In genomic region chr14:45455651-45456501, GRCm38 (mm10) we compare ENCODE assay signal across 9 mouse cellular contexts. TPM values are rescaled to one million over a fixed set of nuclear protein-coding genes. Genes with fewer than 3 reads are reported as not detected.
DNase-seq lines count a peak whose midpoint lies in the region; ATAC-seq lines count a peak whose summit lies in the region.
"Had no signal": no experiment of that assay in that cellular context is flagged by ENCODE, and none has a peak within 500 bp of the region (broad histone marks: within the 10 kb centered on the region; RNA-seq: fewer than 3 reads in every experiment).

No protein-coding gene starts in this region.

- H3K4me1 ChIP-seq in embryonic facial prominence, embryonic 12.5 days, result peaks cover 36% of the 10 kb centered on the region
- peaks cover 66% of the 10 kb centered on the region for H3K4me1 ChIP-seq in heart, embryonic 13.5 days
- peaks cover 34% of the 10 kb centered on the region for H3K4me1 ChIP-seq in midbrain, embryonic 13.5 days (replicated peaks)

- no peaks in the 10 kb centered on the region for H3K9me3 ChIP-seq in embryonic facial prominence, embryonic 12.5 days
- no peaks in the 10 kb centered on the region for H3K9me3 ChIP-seq in heart, embryonic 13.5 days
- no peaks in the 10 kb centered on the region for H3K9me3 ChIP-seq in midbrain, embryonic 13.5 days
- H3K9me3 ChIP-seq: neural tube, embryonic 12.5 days had no signal

- no peaks in the 10 kb centered on the region for H3K27me3 ChIP-seq in embryonic facial prominence, embryonic 12.5 days
- no peaks in the 10 kb centered on the region for H3K27me3 ChIP-seq in heart, embryonic 13.5 days (replicated peaks)
- no peaks in the 10 kb centered on the region for H3K27me3 ChIP-seq in midbrain, embryonic 13.5 days
- H3K27me3 ChIP-seq: neural tube, embryonic 12.5 days had no signal

- 44% methylated on average over 12 of the region's 12 CpGs for WGBS in embryonic facial prominence, embryonic 12.5 days
- 47% methylated on average over 12 of the region's 12 CpGs for WGBS in heart, embryonic 13.5 days
- 74% methylated on average over 12 of the region's 12 CpGs for WGBS in midbrain, embryonic 13.5 days

- DNase-seq in left cerebral cortex, adult 11 months (ENCODE audit: low spot score), result peak; percentile 16
- no peak for DNase-seq in left cerebral cortex, adult 8-10 months (ENCODE audit: low spot score in 2 of 2)
- no peak for DNase-seq in right cerebral cortex, postnatal 4 days
- DNase-seq: gastrocnemius, postnatal 36 days had no signal

- ATAC-seq in embryonic facial prominence, embryonic 12.5 days (ENCODE audit: insufficient number of reproducible peaks, insufficient read depth, low FRiP score, low TSS enrichment), result no peak
- ATAC-seq in heart, embryonic 13.5 days (ENCODE audit: extremely low read depth, insufficient number of reproducible peaks, low FRiP score, low TSS enrichment), result no peak
- ATAC-seq in midbrain, embryonic 13.5 days, result no peak
- no peak for ATAC-seq in megakaryocyte progenitor cell, adult 5-6 weeks (replicated peaks; ENCODE audit: poor library complexity)

- 0 out of 2 replicates have a peak overlapping the region, but pooled peaks have one; percentile 1 for H3K27ac ChIP-seq in embryonic facial prominence, embryonic 12.5 days
- peak overlapping the region; percentile 82 for H3K27ac ChIP-seq in heart, embryonic 13.5 days (replicated peaks)
- H3K27ac ChIP-seq in midbrain, embryonic 13.5 days, result peak overlapping the region; percentile 51
- H3K27ac ChIP-seq: neural tube, embryonic 12.5 days had no signal

- H3K4me2 ChIP-seq in embryonic facial prominence, embryonic 12.5 days (replicated peaks), result no peak overlapping the region
- no peak overlapping the region for H3K4me2 ChIP-seq in heart, embryonic 13.5 days
- no peak overlapping the region for H3K4me2 ChIP-seq in midbrain, embryonic 13.5 days (replicated peaks)
- H3K4me2 ChIP-seq: neural tube, embryonic 12.5 days had no signal

- H3K4me3 ChIP-seq in embryonic facial prominence, embryonic 12.5 days, result no peak overlapping the region
- H3K4me3 ChIP-seq in heart, embryonic 13.5 days, result no peak overlapping the region
- no peak overlapping the region for H3K4me3 ChIP-seq in midbrain, embryonic 13.5 days (replicated peaks)
- H3K4me3 ChIP-seq: neural tube, embryonic 12.5 days had no signal

- H3K9ac ChIP-seq in embryonic facial prominence, embryonic 12.5 days, result no peak overlapping the region
- H3K9ac ChIP-seq in heart, embryonic 13.5 days, result peak overlapping the region; percentile 20; the same call in 1 of the 2 replicates
- peak overlapping the region; percentile 20; the same call in 1 of the 2 replicates for H3K9ac ChIP-seq in midbrain, embryonic 13.5 days (replicated peaks)
- H3K9ac ChIP-seq: neural tube, embryonic 12.5 days had no signal

- peaks cover 26% of the 10 kb centered on the region for H3K36me3 ChIP-seq in embryonic facial prominence, embryonic 12.5 days
- peaks cover 39% of the 10 kb centered on the region for H3K36me3 ChIP-seq in heart, embryonic 13.5 days
- peaks cover 13% of the 10 kb centered on the region for H3K36me3 ChIP-seq in midbrain, embryonic 13.5 days

RNA-seq across cellular contexts. Expression of gene Gnpnat1, which starts 51.2 kb away (rescaled TPM):
- 10 to 100 TPM; 16.5 to 19.2 (median 18.6) TPM for total RNA-seq in left cerebral cortex, adult 8-10 months (2022)
- polyA plus RNA-seq in embryonic facial prominence, embryonic 12.5 days (2016; fragmentation: Nextera tagmentation; extraction: Ambion mirVana), result 37.8 and 45.0 TPM in 2 replicates
- polyA plus RNA-seq in heart, embryonic 13.5 days (2015; fragmentation: Nextera tagmentation; extraction: Ambion mirVana), result 28.6 and 30.0 TPM in 2 replicates
- polyA plus RNA-seq in midbrain, embryonic 13.5 days (2015; fragmentation: Nextera tagmentation; extraction: Ambion mirVana), result 29.2 and 30.6 TPM in 2 replicates
- 49.7 and 54.0 TPM in 2 replicates for total RNA-seq in megakaryocyte progenitor cell, adult 5-6 weeks (2015)
- 22.7 and 34.2 TPM in 2 replicates for total RNA-seq in megakaryocyte progenitor cell, adult 5-6 weeks (2017)

Comparison
In these comparisons a context has a peak if more than half of its experiments do, and no peak if none do; other contexts are left out.
1. H3K27ac ChIP-seq: peak in every context shown above with its lines; median percentile 82 in heart, embryonic 13.5 days; 51 in midbrain, embryonic 13.5 days; 1 in embryonic facial prominence, embryonic 12.5 days.